Mouse (Mus musculus) kidney, adult 8-10 months (tissue): ENCODE results near the gene Sycp3.
A peak's percentile ranks its signal among the peaks of the same experiment; 100 is the strongest.
"Not testable (repeated sequence)": the region's sequence is repeated elsewhere in the genome, so short reads cannot be mapped to it uniquely, and the experiment has no call there.

ENCODE experiments used
- DNase-seq, 2 experiments: peaks; one replicate each; pipeline ENCODE4 v3.0.0; 2022

Gene Sycp3

GRCm38 (mm10) chr10:88501886-88502765 is 42.8 kb downstream of the Sycp3 start:
- peak in 1 of 2 experiments; percentile 36 for DNase-seq

GRCm38 (mm10) chr10:88502919-88503318 is 43.5 kb downstream of the Sycp3 start:
- DNase-seq, result no peak

GRCm38 (mm10) chr10:88503421-88504314 is 44.3 kb downstream of the Sycp3 start, which contains the start of gene Chpt1:
Chpt1 (minus strand) TSS chr10:88504073.
- DNase-seq, result peak; percentile 90 to 94

- no peak for DNase-seq
Observed at GRCm38 (mm10) chr10:88504481-88504880, 45.1 kb downstream of the Sycp3 start.

- no peak for DNase-seq
Observed at GRCm38 (mm10) chr10:88505256-88505655, 45.9 kb downstream of the Sycp3 start.

- peak in 1 of 2 experiments; percentile 49 for DNase-seq
Observed at GRCm38 (mm10) chr10:88507691-88508143, 48.3 kb downstream of the Sycp3 start.

GRCm38 (mm10) chr10:88510503-88511271 is 51.3 kb downstream of the Sycp3 start:
- DNase-seq, result peak; percentile 86 to 93

- peak; percentile 64 to 73 for DNase-seq
Observed at GRCm38 (mm10) chr10:88511355-88511754, 52.0 kb downstream of the Sycp3 start.

GRCm38 (mm10) chr10:88513574-88514135 is 54.3 kb downstream of the Sycp3 start:
- DNase-seq, result peak; percentile 88

- DNase-seq, result peak; percentile 88 to 93
Observed at GRCm38 (mm10) chr10:88514495-88514894, 55.1 kb downstream of the Sycp3 start.

GRCm38 (mm10) chr10:88515049-88515448 is 55.7 kb downstream of the Sycp3 start:
- not testable (repeated sequence) for DNase-seq

- DNase-seq, result no peak
Observed at GRCm38 (mm10) chr10:88522795-88523194, 63.4 kb downstream of the Sycp3 start.
